Mouse (Mus musculus) CH12.LX (cell line): ENCODE measurements around the gene Lyzl6. TPM values are rescaled to one million over a fixed set of nuclear protein-coding genes. Genes with fewer than 3 reads are reported as not detected.
"Not testable (repeated sequence)": the region's sequence is repeated elsewhere in the genome, so short reads cannot be mapped to it uniquely, and the experiment has no call there.

ENCODE experiments used
- DNase-seq: peaks from one replicate; pipeline ENCODE4 v3.0.0-alpha.2; 2013; ENCODE audit errors: extremely low read depth
- H3K27ac ChIP-seq: 2 replicates; pipeline ENCODE4 v1.5.1; 2012; ENCODE audit warnings: low read depth, mild to moderate bottlenecking, control low read depth, moderate library complexity; ENCODE audit not compliant: insufficient read depth
- H3K27me3 ChIP-seq: replicated peaks from 2 replicates; pipeline ENCODE3; 2012; ENCODE audit warnings: inconsistent platforms
- H3K36me3 ChIP-seq, 2 experiments: replicated peaks in 1 of 2; 2 replicates each; pipeline versions ENCODE3 to v1.6.1; 2012; ENCODE audit warnings: inconsistent platforms in 1 of 2, low read length in 1 of 2, mild to moderate bottlenecking in 1 of 2, mixed read lengths in 1 of 2, moderate library complexity in 1 of 2; ENCODE audit not compliant: control insufficient read depth in 1 of 2, insufficient read depth in 1 of 2
- H3K4me1 ChIP-seq, 2 experiments: 2 replicates each; pipeline ENCODE4 v1.6.1; 2012; ENCODE audit warnings: inconsistent platforms in 1 of 2, moderate library complexity in 1 of 2; ENCODE audit not compliant: insufficient read depth in 2 of 2, control insufficient read depth in 1 of 2
- H3K4me2 ChIP-seq: 2 replicates; pipeline ENCODE4 v1.6.1; 2012; ENCODE audit warnings: low read depth, mild to moderate bottlenecking, control low read depth; ENCODE audit not compliant: poor library complexity, insufficient read depth, severe bottlenecking
- H3K4me3 ChIP-seq, 3 experiments: fragments of 150-350 bp in 1 of 3; sonication (generic) in 1 of 3; replicated peaks in 1 of 3; 2 replicates each; pipeline versions ENCODE3 to v1.5.1; 2011 to 2012; ENCODE audit warnings: low read depth in 2 of 3, low read length in 2 of 3, mild to moderate bottlenecking in 2 of 3, moderate library complexity in 2 of 3, control low read depth in 1 of 3, improper control_type of control experiment in 1 of 3, inconsistent platforms in 1 of 3, mixed read lengths in 1 of 3; ENCODE audit not compliant: poor library complexity in 1 of 3
- H3K79me2 ChIP-seq: replicated peaks from 2 replicates; pipeline ENCODE4 v1.6.1; 2012; ENCODE audit warnings: mild to moderate bottlenecking, moderate library complexity; ENCODE audit not compliant: control insufficient read depth, poor library complexity, insufficient read depth, severe bottlenecking; ENCODE audit errors: extremely low read depth
- H3K9ac ChIP-seq: 2 replicates; pipeline ENCODE4 v1.6.1; 2012; ENCODE audit warnings: low read depth, mild to moderate bottlenecking, control low read depth, moderate library complexity; ENCODE audit not compliant: insufficient read depth
- H3K9me3 ChIP-seq: replicated peaks from 2 replicates; pipeline ENCODE3; 2012; ENCODE audit warnings: low read length, inconsistent platforms, mixed read lengths
- BHLHE40 ChIP-seq: IDR thresholded peaks from 2 replicates; pipeline ENCODE4 v1.6.1; 2011; ENCODE audit warnings: mild to moderate bottlenecking, low read depth, low read length, improper control_type of control experiment
- CHD1 ChIP-seq: IDR thresholded peaks from 2 replicates; pipeline ENCODE4 v1.6.1; 2012; ENCODE audit warnings: low read depth, low read length, improper control_type of control experiment, inconsistent platforms
- CHD2 ChIP-seq: IDR thresholded peaks from 2 replicates; pipeline ENCODE4 v1.6.1; 2011; ENCODE audit warnings: low read length, improper control_type of control experiment
- CTCF ChIP-seq, 2 experiments: IDR thresholded peaks in 1 of 2; conservative IDR thresholded peaks in 1 of 2; 2 replicates each; pipeline ENCODE4 v1.5.1; 2011 to 2012; ENCODE audit warnings: low read depth in 2 of 2, low read length in 2 of 2, improper control_type of control experiment in 1 of 2, inconsistent platforms in 1 of 2, mild to moderate bottlenecking in 1 of 2, moderate library complexity in 1 of 2
- E2F4 ChIP-seq: IDR thresholded peaks from 2 replicates; pipeline ENCODE4 v1.6.1; 2011; ENCODE audit warnings: low read depth, low read length, improper control_type of control experiment; ENCODE audit not compliant: insufficient replicate concordance
- ELF1 ChIP-seq: IDR thresholded peaks from 2 replicates; pipeline ENCODE4 v1.6.1; 2014; ENCODE audit warnings: low read depth, mild to moderate bottlenecking, inconsistent platforms, low read length, improper control_type of control experiment
- GABPA ChIP-seq: IDR thresholded peaks from 2 replicates; pipeline ENCODE4 v1.6.1; 2012; ENCODE audit warnings: low read depth, low read length, improper control_type of control experiment, inconsistent platforms; ENCODE audit not compliant: insufficient replicate concordance
- IRF4 ChIP-seq: IDR thresholded peaks from 2 replicates; pipeline ENCODE4 v1.6.1; 2014; ENCODE audit warnings: low read depth, mild to moderate bottlenecking, inconsistent platforms, low read length, improper control_type of control experiment
- MAFK ChIP-seq: IDR thresholded peaks from 2 replicates; pipeline ENCODE4 v1.6.1; 2011; ENCODE audit warnings: low read length, improper control_type of control experiment; ENCODE audit not compliant: insufficient replicate concordance
- MAX ChIP-seq: IDR thresholded peaks from 2 replicates; pipeline ENCODE4 v1.6.1; 2011; ENCODE audit warnings: low read length, improper control_type of control experiment
- MAZ ChIP-seq: IDR thresholded peaks from 2 replicates; pipeline ENCODE4 v1.6.1; 2012; ENCODE audit warnings: low read depth, mild to moderate bottlenecking, inconsistent platforms, low read length, improper control_type of control experiment, moderate library complexity
- MYC ChIP-seq: IDR thresholded peaks from 2 replicates; pipeline ENCODE4 v1.6.1; 2011; ENCODE audit warnings: low read depth, mild to moderate bottlenecking, improper control_type of control experiment, low read length
- NELFE ChIP-seq: IDR thresholded peaks from 2 replicates; pipeline ENCODE4 v1.6.1; 2011; ENCODE audit warnings: low read depth, low read length, improper control_type of control experiment
- RAD21 ChIP-seq: IDR thresholded peaks from 2 replicates; pipeline ENCODE4 v1.6.1; 2011; ENCODE audit warnings: low read depth, mild to moderate bottlenecking, low read length, improper control_type of control experiment, moderate library complexity
- RCOR1 ChIP-seq: conservative IDR thresholded peaks from 2 replicates; pipeline ENCODE4 v1.6.1; 2012; ENCODE audit warnings: low read depth, mild to moderate bottlenecking, inconsistent platforms, low read length, improper control_type of control experiment
- SMC3 ChIP-seq: IDR thresholded peaks from 2 replicates; pipeline ENCODE4 v1.6.1; 2011; ENCODE audit warnings: low read depth, low read length, improper control_type of control experiment
- TBP ChIP-seq: conservative IDR thresholded peaks from 2 replicates; pipeline ENCODE4 v1.6.1; 2011; ENCODE audit warnings: low read depth, low read length, improper control_type of control experiment
- dilution Hi-C: fragments of 300-500 bp; cut with MboI; formaldehyde crosslinking; loops from 2 replicates; pipeline ENCODE4 v1.14.3; 2020; ENCODE audit warnings: low sequenced_read_pairs; ENCODE audit not compliant: extremely low pct_unique_long_range_greater_than_20kb, extremely low pct_ligation_motif_present
- in situ Hi-C: fragments of 300-500 bp; cut with MboI; formaldehyde crosslinking; loops from 3 replicates; pipeline ENCODE4 v1.14.3; 2019; ENCODE audit warnings: low sequenced_read_pairs, low pct_ligation_motif_present, low pct_unique_long_range_greater_than_20kb, mixed read lengths
- polyA plus RNA-seq: library from polyadenylated mRNA; unstranded; fragments of >175 nt; gene quantifications from 2 replicates; pipeline ENCODE4 v1.2.1, GENCODE M21; 2012; ENCODE audit warnings: low read depth; ENCODE audit not compliant: insufficient read length
- total RNA-seq, 2 experiments: library from RNA; depleted of rRNA; stranded (reverse); fragments of 300-350 nt in 1 of 2; fragments of >200 nt in 1 of 2; gene quantifications; 2 replicates each; pipeline ENCODE4 v1.2.3; 2012 to 2014

Lyzl6 gene
- total and polyA plus RNA-seq, 3 experiments = not detected

- in situ Hi-C loops, H3K79me2 ChIP-seq, H3K4me1 ChIP-seq, H3K9ac ChIP-seq, H3K27me3 ChIP-seq, H3K4me3 ChIP-seq, H3K4me2 ChIP-seq, H3K27ac ChIP-seq, dilution Hi-C loops, H3K9me3 ChIP-seq: not testable (repeated sequence)
- H3K36me3 ChIP-seq = peaks cover 57 to 91% of the 10 kb centered on the region in 2 experiments
- peak; percentile 16 to 62; a peak in 3 of 4 replicates for TF ChIP-seq CTCF (conservative IDR thresholded peaks at IDR 0.05 in 1 of 2, IDR thresholded peaks at IDR 0.05 in 1 of 2; ENCODE audit: low read depth in 2 of 2, low read length in 2 of 2)
- TF ChIP-seq SMC3 = peak; percentile 36
- DNase-seq = peak; percentile 45
Measured at GRCm38 (mm10) chr11:103677042-103677441, 38.4 kb upstream of the Lyzl6 start.

- no peaks in the 10 kb centered on the region for H3K9me3 ChIP-seq
- no peak overlapping the region for H3K4me2 ChIP-seq
- dilution Hi-C loops (no loop called here), in situ Hi-C loops (no loop called here)
- TF ChIP-seq RAD21 = peak; percentile 78
- peak; percentile 77 for TF ChIP-seq SMC3
- no peak for TF ChIP-seq CHD2
- TF ChIP-seq NELFE = peak; percentile 58; the same call in 1 of the 2 replicates
- peak; percentile 88 to 98 for TF ChIP-seq CTCF (conservative IDR thresholded peaks at IDR 0.05 in 1 of 2, IDR thresholded peaks at IDR 0.05 in 1 of 2; ENCODE audit: low read depth in 2 of 2, low read length in 2 of 2)
- 0 out of 2 replicates have a peak, but pooled peaks have one; percentile 38 for TF ChIP-seq MYC
- TF ChIP-seq, all 38 proteins: peak for 5
- Histone ChIP-seq H3K79me2 (no peaks in the 10 kb centered on the region), H3K9ac (no peak overlapping the region), H3K4me3 (no peak overlapping the region), H3K36me3 (peaks cover 43 to 86% of the 10 kb centered on the region in 2 experiments), H3K4me1 (no peaks in the 10 kb centered on the region), H3K27me3 (no peaks in the 10 kb centered on the region), H3K27ac (no peak overlapping the region)
- DNase-seq = peak; percentile 68
Measured at GRCm38 (mm10) chr11:103675556-103675955, 36.9 kb upstream of the Lyzl6 start.

- Histone ChIP-seq H3K27me3 (peaks cover 39% of the 10 kb centered on the region), H3K36me3 (peaks cover 0 to 13% of the 10 kb centered on the region in 2 experiments), H3K79me2 (no peaks in the 10 kb centered on the region), H3K27ac (no peak overlapping the region), H3K4me1 (no peaks in the 10 kb centered on the region), H3K9ac (no peak overlapping the region), H3K4me3 (no peak overlapping the region), H3K4me2 (no peak overlapping the region), H3K9me3 (no peaks in the 10 kb centered on the region)
- in situ Hi-C loops = no loop called here
- TF ChIP-seq RCOR1 (no peak), MAX (no peak), IRF4 (no peak), CHD1 (no peak), E2F4 (no peak), MAZ (no peak), CTCF (conservative IDR thresholded peaks at IDR 0.05 in 1 of 2, IDR thresholded peaks at IDR 0.05 in 1 of 2; ENCODE audit: low read depth in 2 of 2, low read length in 2 of 2) (no peak), MAFK (no peak), RAD21 (no peak), BHLHE40 (no peak), GABPA (no peak), TBP (no peak), ELF1 (no peak)
- dilution Hi-C loops = no loop called here
- no peak for DNase-seq
Measured at GRCm38 (mm10) chr11:103666907-103667426, 28.3 kb upstream of the Lyzl6 start.
